Mouse (Mus musculus) heart, adult 2 months (tissue): ENCODE data around the gene Atp6v1e2. TPM values are rescaled to one million over a fixed set of nuclear protein-coding genes. Genes with fewer than 3 reads are reported as not detected.

ENCODE experiments used
- DNase-seq, 2 experiments: peaks; one replicate each; pipeline ENCODE4 v3.0.0; 2021
- H3K27ac ChIP-seq: fragments of 200-600 bp; 2 replicates; pipeline ENCODE4 v1.8.1; 2022
- H3K27me3 ChIP-seq: fragments of 200-500 bp; 2 replicates; pipeline ENCODE4 v1.6.1; 2012; ENCODE audit warnings: mild to moderate bottlenecking, low read length, inconsistent platforms, mixed read lengths; ENCODE audit not compliant: control insufficient read depth, insufficient read depth
- H3K36me3 ChIP-seq: fragments of 200-500 bp; 2 replicates; pipeline ENCODE4 v1.6.1; 2012; ENCODE audit warnings: low read length, inconsistent platforms; ENCODE audit not compliant: control insufficient read depth, insufficient read depth
- H3K4me1 ChIP-seq: fragments of 200-500 bp; 2 replicates; pipeline ENCODE4 v1.6.1; 2011; ENCODE audit warnings: low read length; ENCODE audit not compliant: control insufficient read depth, insufficient read depth
- H3K4me3 ChIP-seq: fragments of 200-600 bp; 2 replicates; pipeline ENCODE4 v1.8.1; 2022
- H3K79me2 ChIP-seq: fragments of 200-500 bp; replicated peaks from 2 replicates; pipeline ENCODE4 v1.6.1; 2012; ENCODE audit warnings: mild to moderate bottlenecking, inconsistent platforms, low read length, moderate library complexity, mixed read lengths; ENCODE audit not compliant: control insufficient read depth, insufficient read depth
- H3K9ac ChIP-seq: fragments of 200-500 bp; 2 replicates; pipeline ENCODE4 v1.6.1; 2012; ENCODE audit warnings: low read depth, mild to moderate bottlenecking, control low read depth, inconsistent platforms, low read length, mixed read lengths
- CTCF ChIP-seq: fragments of 200-600 bp; IDR thresholded peaks from 2 replicates; pipeline ENCODE4 v1.8.1; 2022; ENCODE audit warnings: antibody characterized with exemption, mild to moderate bottlenecking, moderate library complexity
- EP300 ChIP-seq: fragments of 200-500 bp; IDR thresholded peaks from 2 replicates; pipeline ENCODE4 v1.6.1; 2011; ENCODE audit warnings: low read depth, low read length, control low read depth; ENCODE audit not compliant: insufficient read depth
- POLR2A ChIP-seq: fragments of 200-500 bp; IDR thresholded peaks from 2 replicates; pipeline ENCODE4 v1.6.1; 2011; ENCODE audit warnings: mild to moderate bottlenecking, low read depth, low read length, control low read depth; ENCODE audit not compliant: insufficient read depth
- WGBS: fragments of 180-500 bp; shearing (Covaris S2); methylation state at CpG from one replicate; pipeline ENCODE4 v1.1.7; 2018; 5-methylcytosine and 5-hydroxymethylcytosine counted together
- intact Hi-C: fragments of 180-260 bp; cut with DNase I; formaldehyde crosslinking; loops from one replicate; pipeline ENCODE4 v1.15.1; 2025
- polyA plus RNA-seq: library from polyadenylated mRNA; depleted of rRNA; stranded (reverse); fragments of >200 nt; gene quantifications from 2 replicates; pipeline ENCODE4 v1.2.3, GENCODE M21; 2012
- total RNA-seq, 2 experiments: library from RNA; stranded (reverse); gene quantifications; 2 replicates each; pipeline ENCODE4 v1.2.3; 2021

The Atp6v1e2 gene
- total and polyA plus RNA-seq, 3 experiments, result not detected

DNA sequence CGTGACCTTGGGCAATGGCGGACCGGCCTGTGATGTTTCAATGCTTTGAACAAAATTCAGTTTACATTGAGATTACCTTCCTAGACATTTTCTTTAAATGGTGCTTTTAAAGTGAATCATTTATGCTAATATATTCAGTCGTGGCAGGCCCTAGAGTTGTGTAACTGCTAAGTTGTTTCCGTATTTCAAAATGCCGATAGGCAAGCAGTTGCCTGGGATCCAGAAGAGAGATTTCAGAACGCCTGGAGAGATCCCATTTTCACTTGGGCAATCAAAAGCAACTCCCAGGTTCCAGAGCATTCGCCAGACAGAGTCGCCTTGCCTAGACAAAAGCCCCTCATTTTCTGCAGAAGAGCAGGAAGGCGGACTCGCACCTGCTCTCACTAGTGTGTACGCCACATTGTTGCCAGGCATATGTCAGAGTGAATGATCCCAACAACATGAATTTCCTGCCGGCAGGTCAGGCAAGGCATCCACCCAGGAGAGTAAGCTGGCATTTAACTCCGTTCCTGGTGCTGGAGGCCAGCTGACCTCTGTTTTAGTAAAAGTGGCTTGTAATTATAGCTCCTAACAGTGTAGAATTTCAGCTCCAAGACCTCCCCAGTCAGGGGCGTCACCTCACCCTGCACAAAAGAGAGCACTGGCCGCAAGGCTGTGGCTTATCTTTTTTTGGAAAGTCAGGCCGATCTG is 38.9 kb upstream of the Atp6v1e2 start:
- no peaks in the 10 kb centered on the region for H3K27me3 ChIP-seq
- H3K9ac ChIP-seq, result peak overlapping the region; percentile 16; the same call in 1 of the 2 replicates
- peaks cover 19% of the 10 kb centered on the region for H3K4me1 ChIP-seq
- intact Hi-C loops, result loop anchor here (5.0 kb wide), 1 partner anchor 69 kb away; the partner anchor contains the start of gene Tmem247
- peaks cover 4% of the 10 kb centered on the region; the same call in 1 of the 2 replicates for H3K36me3 ChIP-seq
- WGBS, result 49% methylated on average over 17 of the region's 17 CpGs
- DNase-seq, result peak; percentile 29 to 38
- H3K79me2 ChIP-seq, result no peaks in the 10 kb centered on the region; the same call in 1 of the 2 replicates
- no peak overlapping the region for H3K4me3 ChIP-seq
- no peak for TF ChIP-seq EP300
- no peak for TF ChIP-seq POLR2A
- TF ChIP-seq CTCF, result no peak
- peak overlapping the region; percentile 60 for H3K27ac ChIP-seq

DNA sequence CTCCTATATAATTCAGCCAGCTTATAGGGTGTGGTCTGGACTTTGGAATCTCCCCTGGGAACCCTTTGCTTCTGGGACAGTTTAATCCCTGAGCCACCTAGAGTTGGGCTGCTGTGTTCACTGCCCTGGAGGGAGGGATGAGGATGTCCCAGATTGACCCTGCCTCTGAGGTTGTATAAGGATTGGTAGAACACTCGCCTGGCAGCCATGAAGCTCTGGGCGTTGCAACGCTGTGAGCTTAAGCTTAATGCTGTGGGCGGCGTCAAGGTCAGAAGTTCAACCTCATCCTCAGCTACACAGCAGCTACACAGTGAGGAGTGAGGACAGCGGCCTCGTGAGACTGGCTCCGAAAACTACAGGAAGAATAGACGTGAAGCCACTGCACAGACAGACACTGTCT is 34.8 kb upstream of the Atp6v1e2 start:
- 40% methylated on average over 9 of the region's 9 CpGs for WGBS
- Histone ChIP-seq H3K79me2 (no peaks in the 10 kb centered on the region), H3K4me3 (no peak overlapping the region), H3K36me3 (peaks cover 4% of the 10 kb centered on the region), H3K4me1 (peaks cover 13% of the 10 kb centered on the region), H3K27ac (peak overlapping the region; percentile 13; the same call in 1 of the 2 replicates), H3K27me3 (no peaks in the 10 kb centered on the region), H3K9ac (no peak overlapping the region)
- peak in 1 of 2 experiments; percentile 53 for DNase-seq
- no peak for TF ChIP-seq POLR2A
- TF ChIP-seq CTCF, result peak; percentile 22; the same call in 1 of the 2 replicates
- peak; percentile 57; the same call in 1 of the 2 replicates for TF ChIP-seq EP300
- intact Hi-C loops, result loop anchor here (2.0 kb wide), 1 partner anchor 14 kb away; no protein-coding TSS in a partner anchor

DNA sequence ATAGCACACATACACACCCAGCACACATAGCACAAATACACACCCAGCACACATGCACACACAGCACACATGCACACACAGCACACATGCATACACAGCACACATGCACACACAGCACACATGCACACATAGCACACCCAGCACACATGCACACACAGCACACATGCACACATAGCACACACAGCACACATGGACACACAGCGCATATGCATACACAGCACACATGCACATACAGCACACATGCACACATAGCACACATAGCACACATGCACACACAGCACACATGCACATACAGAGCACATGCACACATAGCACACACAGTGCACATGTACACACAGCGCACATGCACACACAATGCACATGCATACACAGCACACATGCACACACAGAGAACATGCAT is 34.0 kb upstream of the Atp6v1e2 start:
- Histone ChIP-seq H3K9ac (no peak overlapping the region), H3K27me3 (no peaks in the 10 kb centered on the region), H3K4me1 (peaks cover 9% of the 10 kb centered on the region), H3K27ac (no peak overlapping the region), H3K79me2 (no peaks in the 10 kb centered on the region), H3K36me3 (peaks cover 4% of the 10 kb centered on the region), H3K4me3 (no peak overlapping the region)
- WGBS, result 96% methylated on average over 2 of the region's 2 CpGs
- no peak for DNase-seq
- intact Hi-C loops, result loop anchor here (2.0 kb wide), 1 partner anchor 13 kb away; no protein-coding TSS in a partner anchor
- TF ChIP-seq CTCF, result no peak
- TF ChIP-seq EP300, result no peak
- no peak for TF ChIP-seq POLR2A

DNA sequence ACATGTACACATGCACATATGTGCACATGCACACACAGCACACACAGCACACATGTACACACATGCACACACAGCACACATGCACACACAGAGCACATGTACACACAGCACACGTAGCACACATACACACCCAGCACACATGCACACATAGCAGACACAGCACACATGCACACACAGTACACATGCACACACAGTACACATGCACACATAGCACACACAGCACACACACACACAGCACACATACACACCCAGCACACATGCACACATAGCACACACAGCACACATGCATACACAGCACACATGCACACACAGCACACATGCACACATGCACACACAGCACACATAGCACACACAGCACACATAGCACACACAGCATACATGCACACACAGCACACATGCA is 33.5 kb upstream of the Atp6v1e2 start:
- Histone ChIP-seq H3K9ac (no peak overlapping the region), H3K79me2 (no peaks in the 10 kb centered on the region), H3K4me1 (peaks cover 7% of the 10 kb centered on the region), H3K27ac (no peak overlapping the region), H3K27me3 (no peaks in the 10 kb centered on the region), H3K36me3 (peaks cover 4% of the 10 kb centered on the region), H3K4me3 (no peak overlapping the region)
- no peak for TF ChIP-seq EP300
- no peak for TF ChIP-seq CTCF
- TF ChIP-seq POLR2A, result no peak
- DNase-seq, result no peak
- intact Hi-C loops, result no loop called here
- 95% methylated on average over 1 of the region's 1 CpGs for WGBS

DNA sequence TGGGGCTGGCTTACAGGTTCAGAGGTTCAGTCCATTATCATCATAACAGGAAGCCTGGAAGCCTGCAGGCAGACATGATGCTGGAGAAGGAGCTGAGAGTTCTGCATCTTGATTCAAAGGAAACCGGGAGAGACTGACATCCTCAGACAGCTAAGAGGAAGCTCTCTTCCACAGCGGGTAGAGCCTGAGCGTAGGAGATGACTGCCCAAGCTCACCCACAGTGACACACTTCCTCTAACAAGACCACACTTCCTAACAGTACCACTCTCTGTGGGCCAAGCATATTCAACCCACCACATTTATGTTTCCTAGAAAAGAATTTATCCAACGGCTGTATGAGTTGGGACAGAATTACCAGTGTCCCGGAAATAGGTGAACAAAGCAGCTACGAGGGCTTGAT is 30.8 kb upstream of the Atp6v1e2 start:
- no peak for TF ChIP-seq POLR2A
- no peak for TF ChIP-seq EP300
- TF ChIP-seq CTCF, result no peak
- WGBS, result 37% methylated on average over 6 of the region's 6 CpGs
- Histone ChIP-seq H3K27me3 (no peaks in the 10 kb centered on the region), H3K4me1 (peaks cover 6% of the 10 kb centered on the region), H3K9ac (no peak overlapping the region), H3K4me3 (no peak overlapping the region), H3K36me3 (peaks cover 4% of the 10 kb centered on the region), H3K79me2 (no peaks in the 10 kb centered on the region), H3K27ac (peak overlapping the region; percentile 27)
- DNase-seq, result no peak
- intact Hi-C loops, result no loop called here

DNA sequence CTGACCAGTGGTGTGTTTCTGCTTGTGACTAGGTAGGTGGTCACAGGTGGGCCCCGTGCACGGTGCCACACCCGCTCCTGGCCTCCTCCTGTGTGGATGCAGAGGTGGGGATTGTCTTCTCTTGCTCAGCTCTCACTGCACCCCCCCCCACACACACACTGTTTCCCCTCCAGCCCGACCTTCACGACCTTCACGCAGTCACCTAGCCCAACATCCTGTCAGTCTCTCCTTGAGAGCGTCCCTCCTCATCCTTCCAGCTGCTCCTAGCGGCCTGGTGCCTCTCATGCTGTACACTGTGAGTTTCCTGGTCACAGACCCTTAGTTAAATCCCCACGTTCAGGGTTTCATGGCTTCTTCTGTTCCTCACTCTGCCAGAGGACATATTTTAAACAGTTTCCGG is 28.7 kb upstream of the Atp6v1e2 start:
- no peak overlapping the region for H3K4me3 ChIP-seq
- H3K36me3 ChIP-seq, result peaks cover 7% of the 10 kb centered on the region
- TF ChIP-seq CTCF (no peak), POLR2A (no peak), EP300 (no peak)
- no peak overlapping the region for H3K9ac ChIP-seq
- no peak overlapping the region for H3K27ac ChIP-seq
- intact Hi-C loops, result no loop called here
- no peak for DNase-seq
- H3K27me3 ChIP-seq, result no peaks in the 10 kb centered on the region
- WGBS, result 49% methylated on average over 10 of the region's 10 CpGs
- peaks cover 12% of the 10 kb centered on the region for H3K4me1 ChIP-seq
- H3K79me2 ChIP-seq, result no peaks in the 10 kb centered on the region
